Mouse (Mus musculus): ENCODE results near the gene Cyth1. TPM values are rescaled to one million over a fixed set of nuclear protein-coding genes. Genes with fewer than 3 reads are reported as not detected.

The Cyth1 gene
- polyA plus RNA-seq, 1 experiment: 4.5 TPM

GRCm38 (mm10) chr11:118266044-118266665 is 17.8 kb upstream of the Cyth1 start:
- TF ChIP-seq GATA1 (IDR thresholded peaks at IDR 0.05; ENCODE audit: low read length): no peak

GRCm38 (mm10) chr11:118265621-118266020 is 17.2 kb upstream of the Cyth1 start:
- no peak for TF ChIP-seq GATA1 (IDR thresholded peaks at IDR 0.05; ENCODE audit: low read length)

GRCm38 (mm10) chr11:118263146-118263545 is 14.8 kb upstream of the Cyth1 start:
- no peak for TF ChIP-seq GATA1 (IDR thresholded peaks at IDR 0.05; ENCODE audit: low read length)

GRCm38 (mm10) chr11:118260081-118260480 is 11.7 kb upstream of the Cyth1 start:
- no peak for TF ChIP-seq GATA1 (IDR thresholded peaks at IDR 0.05; ENCODE audit: low read length)

GRCm38 (mm10) chr11:118259580-118259979 is 11.2 kb upstream of the Cyth1 start:
- TF ChIP-seq GATA1 (IDR thresholded peaks at IDR 0.05; ENCODE audit: low read length): no peak

- TF ChIP-seq GATA1 (IDR thresholded peaks at IDR 0.05; ENCODE audit: low read length): no peak
Observed at GRCm38 (mm10) chr11:118256371-118256770, 8.0 kb upstream of the Cyth1 start.

- TF ChIP-seq GATA1 (IDR thresholded peaks at IDR 0.05; ENCODE audit: low read length): no peak
Observed at GRCm38 (mm10) chr11:118254159-118254951, 6.0 kb upstream of the Cyth1 start.

GRCm38 (mm10) chr11:118253447-118254158 is 5.2 kb upstream of the Cyth1 start:
- no peak for TF ChIP-seq GATA1 (IDR thresholded peaks at IDR 0.05; ENCODE audit: low read length)

GRCm38 (mm10) chr11:118249012-118249383 is 606 bp upstream of the Cyth1 start:
- TF ChIP-seq GATA1 (IDR thresholded peaks at IDR 0.05; ENCODE audit: low read length): no peak

GRCm38 (mm10) chr11:118247359-118248095 is 865 bp downstream of the Cyth1 start:
- TF ChIP-seq GATA1 (IDR thresholded peaks at IDR 0.05; ENCODE audit: low read length): no peak

- no peak for TF ChIP-seq GATA1 (IDR thresholded peaks at IDR 0.05; ENCODE audit: low read length)
Observed at GRCm38 (mm10) chr11:118246724-118247123, 1.7 kb downstream of the Cyth1 start.

GRCm38 (mm10) chr11:118245130-118245529 is 3.3 kb downstream of the Cyth1 start:
- TF ChIP-seq GATA1 (IDR thresholded peaks at IDR 0.05; ENCODE audit: low read length): no peak

GRCm38 (mm10) chr11:118243627-118244261 is 4.6 kb downstream of the Cyth1 start:
- TF ChIP-seq GATA1 (IDR thresholded peaks at IDR 0.05; ENCODE audit: low read length): no peak

- no peak for TF ChIP-seq GATA1 (IDR thresholded peaks at IDR 0.05; ENCODE audit: low read length)
Observed at GRCm38 (mm10) chr11:118242506-118242905, 5.9 kb downstream of the Cyth1 start.

- no peak for TF ChIP-seq GATA1 (IDR thresholded peaks at IDR 0.05; ENCODE audit: low read length)
Observed at GRCm38 (mm10) chr11:118240388-118240787, 8.0 kb downstream of the Cyth1 start.

All from G1E-ER4 (cell line).